Mouse (Mus musculus): Measurements from ENCODE around the gene Gm11034. TPM values are rescaled to one million over a fixed set of nuclear protein-coding genes. Genes with fewer than 3 reads are reported as not detected.

The Gm11034 gene
- polyA plus RNA-seq, 1 experiment from 2014 or later = not detected

DNA sequence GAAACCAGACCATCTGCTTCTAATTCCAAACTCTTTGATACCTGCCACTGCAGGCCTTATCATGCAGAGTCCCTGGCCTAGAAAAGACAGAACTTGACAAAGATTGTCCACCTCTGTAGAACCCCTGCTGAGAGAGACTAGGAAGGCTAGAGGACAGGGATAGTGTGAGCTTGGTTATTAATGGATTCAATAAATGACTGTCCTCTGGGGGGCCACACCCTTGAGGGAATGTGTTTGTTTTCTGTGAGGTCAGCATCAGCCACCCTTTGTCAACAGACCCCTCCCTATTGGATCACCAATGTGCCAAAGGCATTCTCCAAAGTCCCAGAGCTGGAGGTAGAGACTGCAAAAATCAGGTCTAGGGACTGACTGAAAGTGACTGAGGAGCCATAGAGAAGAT is 21.4 kb downstream of the Gm11034 start:
- Histone ChIP-seq H3K4me1 (replicated peaks; ENCODE audit: control insufficient read depth, insufficient read depth, low read length) (no peaks in the 10 kb centered on the region), H3K27ac (ENCODE audit: low read depth, low read length) (no peak overlapping the region), H3K4me2 (ENCODE audit: low read depth, low read length, severe bottlenecking) (no peak overlapping the region), H3K9ac (ENCODE audit: low read length) (no peak overlapping the region), H3K4me3 (ENCODE audit: low read depth, low read length) (no peak overlapping the region), H3K36me3 (ENCODE audit: control insufficient read depth, insufficient read depth, low read length) (no peaks in the 10 kb centered on the region), H3K9me3 (ENCODE audit: control insufficient read depth, low read length) (no peaks in the 10 kb centered on the region), H3K27me3 (ENCODE audit: control insufficient read depth, insufficient read depth, low read length) (no peaks in the 10 kb centered on the region)
- no peak for DNase-seq (ENCODE audit: low spot score)
- no peak for ATAC-seq (replicated peaks; ENCODE audit: low FRiP score)

DNA sequence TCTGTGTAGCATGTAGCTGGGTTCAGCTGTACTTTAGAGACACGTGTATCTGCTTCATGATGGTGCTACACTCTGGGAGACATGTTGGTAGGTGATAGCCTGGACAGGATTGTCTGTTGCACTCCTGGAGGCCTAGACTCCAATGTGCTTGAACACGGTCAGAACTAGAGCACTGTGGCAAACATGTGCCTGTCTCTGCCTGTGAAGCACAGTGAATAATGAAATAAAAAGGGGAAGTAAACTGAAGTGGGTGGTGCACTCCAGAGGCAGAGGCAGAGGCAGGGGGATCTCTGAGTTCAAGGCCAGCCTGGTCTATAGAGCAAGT is 23.3 kb downstream of the Gm11034 start:
- no peak for ATAC-seq (replicated peaks; ENCODE audit: low FRiP score)

DNA sequence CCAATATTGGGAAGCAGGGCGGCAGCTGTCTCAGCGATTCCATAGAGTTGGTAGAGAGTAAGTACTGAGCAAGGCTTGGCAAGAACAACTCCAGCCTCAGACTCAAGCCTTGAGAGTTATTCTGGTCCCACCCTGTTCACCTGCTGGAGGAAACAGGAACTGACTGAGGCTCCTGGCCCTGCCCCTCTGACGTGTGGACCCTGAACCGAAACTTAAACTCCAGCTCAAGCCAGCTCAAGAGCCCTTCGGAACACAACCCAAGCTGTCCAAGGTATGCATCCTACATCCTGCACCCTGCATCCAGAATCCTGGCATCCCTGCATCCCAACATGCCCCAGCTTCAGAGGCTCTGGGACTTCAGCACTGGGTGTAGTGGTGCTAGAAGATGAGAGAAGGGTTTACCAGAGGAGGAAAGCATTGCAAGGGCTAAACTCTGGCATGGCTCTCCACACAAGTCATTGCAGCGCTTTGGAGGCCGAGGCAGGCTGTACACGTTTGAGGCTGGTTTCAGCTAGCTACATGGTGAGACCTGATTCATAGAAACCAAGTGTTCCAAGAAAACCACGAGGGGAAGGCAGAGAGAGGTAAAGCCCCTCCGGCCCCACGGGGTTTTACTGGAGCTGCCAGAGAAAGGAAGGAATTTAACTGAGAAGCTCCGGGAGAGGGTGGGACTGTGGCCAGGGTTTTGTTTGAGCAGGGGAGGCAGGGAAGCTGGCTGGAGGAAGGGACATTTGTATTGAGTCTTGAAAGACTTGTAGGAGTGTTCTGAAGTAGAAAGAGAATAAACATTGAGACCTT is 23.8 kb downstream of the Gm11034 start, which contains the start of gene Hsh2d:
Hsh2d (plus strand) TSS at position 222 of the 798 bp plus-strand sequence.
- Histone ChIP-seq H3K27me3 (ENCODE audit: control insufficient read depth, insufficient read depth, low read length) (no peaks in the 10 kb centered on the region), H3K4me2 (ENCODE audit: low read depth, low read length, severe bottlenecking) (no peak within 1 kb of the TSS), H3K9ac (ENCODE audit: low read length) (no peak within 1 kb of the TSS), H3K36me3 (ENCODE audit: control insufficient read depth, insufficient read depth, low read length) (no peaks in the 10 kb centered on the region), H3K4me1 (replicated peaks; ENCODE audit: control insufficient read depth, insufficient read depth, low read length) (no peaks in the 10 kb centered on the region), H3K9me3 (ENCODE audit: control insufficient read depth, low read length) (no peaks in the 10 kb centered on the region), H3K4me3 (ENCODE audit: low read depth, low read length) (no peak within 1 kb of the TSS), H3K27ac (ENCODE audit: low read depth, low read length) (no peak within 1 kb of the TSS)
- 74% methylated on average over 12 of the region's 12 CpGs for WGBS
- ATAC-seq (replicated peaks; ENCODE audit: low FRiP score) = no peak
- no peak for DNase-seq (ENCODE audit: low spot score)

More for the DNA sequence above, 23.3 kb downstream of the Gm11034 start:
- 88% methylated on average over 2 of the region's 2 CpGs for WGBS
- Histone ChIP-seq H3K9me3 (ENCODE audit: control insufficient read depth, low read length) (no peaks in the 10 kb centered on the region), H3K27me3 (ENCODE audit: control insufficient read depth, insufficient read depth, low read length) (no peaks in the 10 kb centered on the region), H3K4me1 (replicated peaks; ENCODE audit: control insufficient read depth, insufficient read depth, low read length) (no peaks in the 10 kb centered on the region), H3K36me3 (ENCODE audit: control insufficient read depth, insufficient read depth, low read length) (no peaks in the 10 kb centered on the region), H3K9ac (ENCODE audit: low read length) (no peak overlapping the region), H3K4me3 (ENCODE audit: low read depth, low read length) (no peak overlapping the region), H3K27ac (ENCODE audit: low read depth, low read length) (no peak overlapping the region), H3K4me2 (ENCODE audit: low read depth, low read length, severe bottlenecking) (no peak overlapping the region)
- no peak for DNase-seq (ENCODE audit: low spot score)

DNA sequence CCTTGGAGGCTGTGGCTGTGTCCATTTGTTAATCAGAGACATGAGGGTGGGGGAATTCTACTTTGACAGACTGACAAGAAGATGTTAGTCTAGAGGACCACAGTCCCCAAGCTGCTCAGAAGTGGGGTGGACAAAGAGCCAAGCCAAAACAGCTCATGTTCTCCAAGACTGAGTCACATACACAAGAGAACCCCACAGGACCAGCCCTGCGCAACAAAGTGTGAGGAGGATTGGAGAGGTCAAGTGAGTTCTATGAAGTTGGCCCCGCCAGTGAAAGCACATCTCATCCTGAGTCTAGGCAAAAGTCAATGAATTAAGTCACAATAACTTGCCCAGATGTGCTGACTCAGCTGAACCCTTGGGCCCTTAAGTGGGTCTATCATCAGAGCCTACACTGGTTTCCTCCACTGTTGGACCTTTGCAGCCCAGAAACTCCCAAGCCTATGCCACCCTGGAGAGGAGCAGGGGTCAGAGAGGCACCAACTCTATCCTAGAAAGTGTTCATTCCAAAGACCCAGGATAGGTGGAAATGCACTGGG is 25.6 kb downstream of the Gm11034 start:
- WGBS = 77% methylated on average over 2 of the region's 2 CpGs
- DNase-seq (ENCODE audit: low spot score) (no peak), ATAC-seq (replicated peaks; ENCODE audit: low FRiP score) (no peak)
- H3K4me1 ChIP-seq (replicated peaks; ENCODE audit: control insufficient read depth, insufficient read depth, low read length) = no peaks in the 10 kb centered on the region
- H3K27ac ChIP-seq (ENCODE audit: low read depth, low read length) = no peak overlapping the region
- H3K9me3 ChIP-seq (ENCODE audit: control insufficient read depth, low read length) = no peaks in the 10 kb centered on the region
- H3K9ac ChIP-seq (ENCODE audit: low read length) = no peak overlapping the region
- H3K4me3 ChIP-seq (ENCODE audit: low read depth, low read length) = no peak overlapping the region
- H3K36me3 ChIP-seq (ENCODE audit: control insufficient read depth, insufficient read depth, low read length) = no peaks in the 10 kb centered on the region
- H3K4me2 ChIP-seq (ENCODE audit: low read depth, low read length, severe bottlenecking) = no peak overlapping the region
- H3K27me3 ChIP-seq (ENCODE audit: control insufficient read depth, insufficient read depth, low read length) = no peaks in the 10 kb centered on the region

DNA sequence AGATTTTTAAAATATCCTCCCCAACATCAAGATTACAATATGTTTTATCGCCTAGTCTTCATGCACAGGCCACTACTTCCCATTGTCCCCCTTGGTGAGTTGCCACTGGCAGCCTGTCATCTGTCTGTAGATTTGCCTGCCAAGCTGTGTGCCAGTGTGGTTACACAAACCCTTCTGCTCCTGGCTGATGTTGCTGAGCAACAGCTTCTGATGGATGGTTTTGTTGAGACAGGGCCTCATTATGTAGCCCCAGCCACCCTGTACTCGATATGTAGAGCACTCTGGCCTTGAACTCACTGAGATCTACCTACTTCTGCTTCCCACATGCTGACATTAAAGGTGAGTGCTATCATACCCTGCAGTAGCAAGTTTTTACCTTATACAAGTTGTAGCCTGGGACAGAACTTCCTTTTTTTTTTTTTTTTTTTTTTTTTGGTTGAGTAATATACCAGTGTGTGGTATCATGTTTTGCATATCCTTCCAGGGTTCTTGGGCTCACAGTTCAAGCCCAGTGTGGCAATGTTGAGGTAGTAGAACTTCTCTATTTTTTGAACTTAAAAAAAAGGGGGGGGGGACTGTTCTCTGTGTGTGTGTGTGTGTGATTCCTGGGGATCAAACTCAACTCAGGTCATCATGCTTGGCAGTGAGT is 29.8 kb downstream of the Gm11034 start:
- no peak overlapping the region for H3K9ac ChIP-seq (ENCODE audit: low read length)
- H3K36me3 ChIP-seq (ENCODE audit: control insufficient read depth, insufficient read depth, low read length) = no peaks in the 10 kb centered on the region; the same call in 1 of the 2 replicates
- DNase-seq (ENCODE audit: low spot score) (no peak), ATAC-seq (replicated peaks; ENCODE audit: low FRiP score) (no peak)
- no peak overlapping the region for H3K27ac ChIP-seq (ENCODE audit: low read depth, low read length)
- 90% methylated on average over 2 of the region's 2 CpGs for WGBS
- no peaks in the 10 kb centered on the region for H3K4me1 ChIP-seq (replicated peaks; ENCODE audit: control insufficient read depth, insufficient read depth, low read length)
- H3K4me3 ChIP-seq (ENCODE audit: low read depth, low read length) = no peak overlapping the region
- no peak overlapping the region for H3K4me2 ChIP-seq (ENCODE audit: low read depth, low read length, severe bottlenecking)
- no peaks in the 10 kb centered on the region for H3K9me3 ChIP-seq (ENCODE audit: control insufficient read depth, low read length)
- no peaks in the 10 kb centered on the region for H3K27me3 ChIP-seq (ENCODE audit: control insufficient read depth, insufficient read depth, low read length)

DNA sequence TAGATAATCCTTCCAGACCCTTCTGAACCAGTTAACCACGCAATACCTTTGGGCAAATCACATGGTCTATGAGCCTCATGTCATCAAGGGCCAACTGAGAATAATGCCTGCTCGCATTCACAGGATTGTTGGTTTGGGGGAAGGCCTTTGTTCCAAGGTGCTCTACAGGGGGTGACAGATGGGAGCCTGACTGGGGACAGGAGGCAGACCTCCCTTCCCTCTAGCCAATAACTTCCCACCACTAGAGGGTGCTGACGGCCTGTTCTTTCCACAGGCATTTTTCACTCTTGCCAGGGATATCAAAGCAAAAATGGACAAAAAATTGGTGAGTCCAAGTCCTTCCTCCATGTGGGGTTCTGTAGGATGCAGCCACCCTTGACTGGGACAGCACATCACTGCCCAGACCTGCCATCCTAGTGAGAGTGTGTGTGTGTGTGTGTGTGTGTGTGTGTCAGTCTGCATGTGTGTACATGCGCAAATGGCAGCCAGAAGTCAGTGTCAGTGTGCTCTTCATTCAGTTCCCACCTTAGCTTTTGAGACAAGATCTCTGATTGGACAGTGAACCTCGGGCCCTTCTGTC is 36.0 kb downstream of the Gm11034 start:
- peak; percentile 71 for DNase-seq (ENCODE audit: low spot score)
- peak; percentile 62 for ATAC-seq (replicated peaks; ENCODE audit: low FRiP score)
- no peak overlapping the region for H3K9ac ChIP-seq (ENCODE audit: low read length)
- H3K4me2 ChIP-seq (ENCODE audit: low read depth, low read length, severe bottlenecking) = no peak overlapping the region
- WGBS = 68% methylated on average over 5 of the region's 5 CpGs
- no peaks in the 10 kb centered on the region; the same call in 1 of the 2 replicates for H3K36me3 ChIP-seq (ENCODE audit: control insufficient read depth, insufficient read depth, low read length)
- no peaks in the 10 kb centered on the region for H3K9me3 ChIP-seq (ENCODE audit: control insufficient read depth, low read length)
- no peak overlapping the region for H3K27ac ChIP-seq (ENCODE audit: low read depth, low read length)
- H3K4me1 ChIP-seq (replicated peaks; ENCODE audit: control insufficient read depth, insufficient read depth, low read length) = no peaks in the 10 kb centered on the region
- no peaks in the 10 kb centered on the region for H3K27me3 ChIP-seq (ENCODE audit: control insufficient read depth, insufficient read depth, low read length)
- H3K4me3 ChIP-seq (ENCODE audit: low read depth, low read length) = no peak overlapping the region

DNA sequence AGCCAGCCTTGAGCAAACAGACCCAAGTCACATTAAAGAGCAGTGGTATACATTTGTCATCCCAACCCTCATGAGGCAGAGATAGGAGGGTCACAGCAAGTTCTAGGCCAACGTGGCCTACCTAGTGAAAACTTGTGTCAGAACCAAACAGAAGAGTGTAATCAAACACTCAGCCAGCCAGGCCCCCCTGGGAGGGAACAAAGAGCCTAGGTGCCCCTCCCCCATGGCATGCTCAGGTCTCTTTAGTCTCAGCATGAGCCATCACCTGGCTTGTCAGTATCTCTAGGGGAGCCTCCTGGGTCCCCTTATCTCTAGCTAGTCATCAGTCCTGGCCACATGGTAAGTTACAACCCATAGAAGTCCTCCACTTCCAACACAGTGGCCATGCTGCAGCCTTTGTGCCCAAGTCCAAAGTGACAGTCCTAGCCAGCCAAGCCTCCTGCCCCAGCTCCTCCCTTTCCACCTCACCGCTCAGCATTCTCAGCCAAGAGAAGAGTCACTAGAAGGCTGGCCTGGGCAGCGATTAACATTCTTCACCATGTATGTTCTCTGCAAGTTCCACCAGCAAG is 43.7 kb downstream of the Gm11034 start:
- no peak overlapping the region for H3K4me2 ChIP-seq (ENCODE audit: low read depth, low read length, severe bottlenecking)
- no peak overlapping the region for H3K27ac ChIP-seq (ENCODE audit: low read depth, low read length)
- H3K4me3 ChIP-seq (ENCODE audit: low read depth, low read length) = no peak overlapping the region
- H3K36me3 ChIP-seq (ENCODE audit: control insufficient read depth, insufficient read depth, low read length) = peaks cover 12% of the 10 kb centered on the region; the same call in 1 of the 2 replicates
- H3K4me1 ChIP-seq (replicated peaks; ENCODE audit: control insufficient read depth, insufficient read depth, low read length) = no peaks in the 10 kb centered on the region
- no peak overlapping the region for H3K9ac ChIP-seq (ENCODE audit: low read length)
- DNase-seq (ENCODE audit: low spot score) (no peak), ATAC-seq (replicated peaks; ENCODE audit: low FRiP score) (no peak)
- no peaks in the 10 kb centered on the region for H3K27me3 ChIP-seq (ENCODE audit: control insufficient read depth, insufficient read depth, low read length)
- WGBS = 85% methylated on average over 3 of the region's 3 CpGs
- H3K9me3 ChIP-seq (ENCODE audit: control insufficient read depth, low read length) = no peaks in the 10 kb centered on the region

DNA sequence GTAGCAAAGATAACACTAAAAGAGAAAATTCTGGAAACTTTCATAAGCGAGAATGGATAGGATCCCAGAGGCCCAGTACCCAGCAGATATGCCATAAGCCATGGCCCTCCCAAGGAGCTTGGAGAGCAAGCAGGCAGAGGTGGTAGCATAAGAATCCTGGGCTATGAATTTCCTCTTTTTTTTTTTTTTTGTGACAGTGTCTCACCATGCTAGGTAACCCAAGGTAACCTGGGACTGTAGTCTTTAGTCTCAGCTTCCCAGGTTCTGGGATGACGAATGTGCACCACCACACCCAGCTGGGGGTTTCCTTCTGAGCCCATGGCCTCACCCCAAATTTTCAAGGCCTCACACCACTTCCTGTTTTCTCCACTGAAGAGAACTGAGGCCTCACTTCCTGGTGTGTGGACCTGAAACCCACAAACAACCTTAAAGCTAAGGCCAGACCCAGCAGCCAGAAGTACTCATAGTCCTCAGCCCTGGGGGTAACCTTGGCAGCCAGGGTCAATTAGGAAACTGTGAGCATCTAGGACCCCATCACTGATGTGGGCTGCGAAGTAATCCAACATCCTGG is 44.3 kb downstream of the Gm11034 start:
- WGBS = 86% methylated on average over 3 of the region's 3 CpGs
- Histone ChIP-seq H3K27me3 (ENCODE audit: control insufficient read depth, insufficient read depth, low read length) (no peaks in the 10 kb centered on the region), H3K9ac (ENCODE audit: low read length) (no peak overlapping the region), H3K36me3 (ENCODE audit: control insufficient read depth, insufficient read depth, low read length) (peaks cover 12% of the 10 kb centered on the region; the same call in 1 of the 2 replicates), H3K4me1 (replicated peaks; ENCODE audit: control insufficient read depth, insufficient read depth, low read length) (no peaks in the 10 kb centered on the region), H3K4me2 (ENCODE audit: low read depth, low read length, severe bottlenecking) (no peak overlapping the region), H3K27ac (ENCODE audit: low read depth, low read length) (no peak overlapping the region), H3K4me3 (ENCODE audit: low read depth, low read length) (no peak overlapping the region), H3K9me3 (ENCODE audit: control insufficient read depth, low read length) (no peaks in the 10 kb centered on the region)
- DNase-seq (ENCODE audit: low spot score) (no peak), ATAC-seq (replicated peaks; ENCODE audit: low FRiP score) (no peak)
